Mouse (Mus musculus): ENCODE measurements around the gene Thbs3. TPM values are rescaled to one million over a fixed set of nuclear protein-coding genes. Genes with fewer than 3 reads are reported as not detected.
A peak's percentile ranks its signal among the peaks of the same experiment; 100 is the strongest.

The Thbs3 gene
- polyA plus RNA-seq, 2 experiments from 2014 or later: 0.22 to 2.4 TPM

GRCm38 (mm10) chr3:89251365-89251895 lies 36.5 kb downstream of the Thbs3 start:
- peak; percentile 41 for ATAC-seq

- no peak for ATAC-seq
These were observed 40.0 kb downstream of the Thbs3 start for GRCm38 (mm10) chr3:89254994-89255393.

- no peak for ATAC-seq
These were observed 41.2 kb downstream of the Thbs3 start for GRCm38 (mm10) chr3:89256177-89256576.

- no peak for ATAC-seq
These were observed 44.1 kb downstream of the Thbs3 start, which contains the start of gene Dpm3 for GRCm38 (mm10) chr3:89259076-89259475. TSS of gene Dpm3 (plus strand) at chr3:89259358.

GRCm38 (mm10) chr3:89260211-89260610 lies 45.2 kb downstream of the Thbs3 start:
- ATAC-seq: no peak

- ATAC-seq: no peak
These were observed 47.4 kb downstream of the Thbs3 start for GRCm38 (mm10) chr3:89262417-89262816.

- peak; percentile 94 for ATAC-seq
These were observed 51.5 kb downstream of the Thbs3 start for GRCm38 (mm10) chr3:89266439-89266893.

GRCm38 (mm10) chr3:89268916-89269315 lies 53.9 kb downstream of the Thbs3 start:
- no peak for ATAC-seq

- ATAC-seq: peak; percentile 62
These were observed 55.2 kb downstream of the Thbs3 start, which contains the start of gene Slc50a1 for GRCm38 (mm10) chr3:89270051-89270755. TSS of gene Slc50a1 (minus strand) at chr3:89270570.

GRCm38 (mm10) chr3:89270891-89271290 lies 55.9 kb downstream of the Thbs3 start:
- no peak for ATAC-seq

- no peak for ATAC-seq
These were observed 56.8 kb downstream of the Thbs3 start for GRCm38 (mm10) chr3:89271760-89272159.

- no peak for ATAC-seq
These were observed 61.1 kb downstream of the Thbs3 start for GRCm38 (mm10) chr3:89276061-89276460.

Other genes starting within 250 kb of the Thbs3 start
- 10 to 100 TPM; 54.4 to 70.3 TPM for gene Rusc1, start 121.9 kb upstream of the Thbs3 start, polyA plus RNA-seq (2017; shearing (Covaris generic))
- gene Gm43738, start 114.1 kb upstream of the Thbs3 start, polyA plus RNA-seq (2017; shearing (Covaris generic)): under 1 TPM in 1 of 2 experiments, not detected in 1; 0.23 TPM
- 10 to 100 TPM; 75.1 to 83.8 TPM for gene Fdps, start 113.2 kb upstream of the Thbs3 start, polyA plus RNA-seq (2017; shearing (Covaris generic))
- not detected for gene Pklr, start 79.0 kb upstream of the Thbs3 start, polyA plus RNA-seq (2017; shearing (Covaris generic))
- under 1 TPM; 0.50 to 0.69 TPM for gene Hcn3, start 55.0 kb upstream of the Thbs3 start, polyA plus RNA-seq (2017; shearing (Covaris generic))
- 10 to 100 TPM; 12.4 to 18.5 TPM for gene Clk2, start 50.4 kb upstream of the Thbs3 start, polyA plus RNA-seq (2017; shearing (Covaris generic))
- 100 to 1,000 TPM; 160 to 182 TPM for gene Scamp3, start 37.7 kb upstream of the Thbs3 start, polyA plus RNA-seq (2017; shearing (Covaris generic))
- 100 to 1,000 TPM; 158 to 168 TPM for gene Fam189b, start 32.0 kb upstream of the Thbs3 start, polyA plus RNA-seq (2017; shearing (Covaris generic))
- gene Gba, start 12.3 kb upstream of the Thbs3 start, polyA plus RNA-seq (2017; shearing (Covaris generic)): 10 to 100 TPM; 72.1 to 75.6 TPM
- 100 to 1,000 TPM in 1 of 2 experiments, 10 to 100 TPM in 1; 90.7 to 112 TPM for gene Mtx1, start 11.9 kb downstream of the Thbs3 start, polyA plus RNA-seq (2017; shearing (Covaris generic))
- gene Muc1, start 13.9 kb downstream of the Thbs3 start, polyA plus RNA-seq (2017; shearing (Covaris generic)): under 1 TPM; 0.88 to 0.97 TPM
- 100 to 1,000 TPM; 275 to 319 TPM for gene Krtcap2, start 30.8 kb downstream of the Thbs3 start, polyA plus RNA-seq (2017; shearing (Covaris generic))
- 1 to 10 TPM; 2.1 to 3.4 TPM for gene Trim46, start 31.1 kb downstream of the Thbs3 start, polyA plus RNA-seq (2017; shearing (Covaris generic))
- gene Dpm3, start 44.2 kb downstream of the Thbs3 start, polyA plus RNA-seq (2017; shearing (Covaris generic)): 100 to 1,000 TPM; 124 to 160 TPM
- gene Slc50a1, start 55.4 kb downstream of the Thbs3 start, polyA plus RNA-seq (2017; shearing (Covaris generic)): 100 to 1,000 TPM; 195 to 254 TPM
- not detected for gene Efna1, start 66.0 kb downstream of the Thbs3 start, polyA plus RNA-seq (2017; shearing (Covaris generic))
- gene Efna3, start 107.8 kb downstream of the Thbs3 start, polyA plus RNA-seq (2017; shearing (Covaris generic)): not detected
- under 1 TPM; 0.28 to 0.50 TPM for gene Efna4, start 122.8 kb downstream of the Thbs3 start, polyA plus RNA-seq (2017; shearing (Covaris generic))
- 10 to 100 TPM in 1 of 2 experiments, 1 to 10 TPM in 1; 7.7 to 12.7 TPM for gene Adam15, start 134.8 kb downstream of the Thbs3 start, polyA plus RNA-seq (2017; shearing (Covaris generic))
- gene Dcst2, start 146.8 kb downstream of the Thbs3 start, polyA plus RNA-seq (2017; shearing (Covaris generic)): under 1 TPM in 1 of 2 experiments, not detected in 1; 0.15 TPM
- gene Dcst1, start 150.1 kb downstream of the Thbs3 start, polyA plus RNA-seq (2017; shearing (Covaris generic)): under 1 TPM; 0.54 to 0.79 TPM
- gene Zbtb7b, start 179.6 kb downstream of the Thbs3 start, polyA plus RNA-seq (2017; shearing (Covaris generic)): 10 to 100 TPM; 13.2 to 16.5 TPM
- 1 to 10 TPM in 1 of 2 experiments, not detected in 1; 2.4 TPM for gene Lenep, start 187.6 kb downstream of the Thbs3 start, polyA plus RNA-seq (2017; shearing (Covaris generic))
- gene Flad1, start 196.7 kb downstream of the Thbs3 start, polyA plus RNA-seq (2017; shearing (Covaris generic)): 10 to 100 TPM; 37.7 to 45.7 TPM
- gene Cks1b, start 203.2 kb downstream of the Thbs3 start, polyA plus RNA-seq (2017; shearing (Covaris generic)): 10 to 100 TPM; 70.8 to 92.3 TPM
- 10 to 100 TPM; 29.6 to 43.2 TPM for gene Shc1, start 203.3 kb downstream of the Thbs3 start, polyA plus RNA-seq (2017; shearing (Covaris generic))
- 1 to 10 TPM; 8.6 to 9.6 TPM for gene Pygo2, start 215.0 kb downstream of the Thbs3 start, polyA plus RNA-seq (2017; shearing (Covaris generic))
- gene Pbxip1, start 221.5 kb downstream of the Thbs3 start, polyA plus RNA-seq (2017; shearing (Covaris generic)): 10 to 100 TPM; 35.6 to 47.3 TPM
- gene Pmvk, start 239.4 kb downstream of the Thbs3 start, polyA plus RNA-seq (2017; shearing (Covaris generic)): 10 to 100 TPM; 31.4 to 41.9 TPM

Measured in activated CD4-positive, CD25-positive, alpha-beta regulatory T cell, adult 4 months (primary cell).